Mouse (Mus musculus) thymus, postnatal 14 days (tissue): Measurements from ENCODE around the gene Tep1.
A peak's percentile ranks its signal among the peaks of the same experiment; 100 is the strongest.

Source experiments
- DNase-seq: peaks from one replicate; pipeline ENCODE4 v3.0.0; 2021

The Tep1 gene

DNA sequence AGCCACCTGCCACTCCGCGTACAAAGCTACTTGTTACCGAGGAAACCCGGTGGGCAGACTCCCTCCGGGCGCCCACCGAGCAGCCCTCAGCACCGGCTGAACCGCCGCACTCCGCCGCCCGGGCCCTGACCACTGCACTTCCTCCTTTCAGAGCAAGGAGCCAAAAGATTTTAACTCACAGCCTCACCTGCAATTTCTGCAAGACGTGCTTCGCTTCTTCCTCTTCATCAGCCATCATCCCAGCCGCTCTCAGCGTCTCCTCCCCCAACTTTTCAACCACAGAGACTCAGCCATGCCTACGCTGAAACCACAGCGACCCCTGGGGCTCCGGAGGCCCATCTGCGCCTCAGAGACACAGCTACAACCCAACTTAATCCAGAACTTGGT, 85.1 kb downstream of the Tep1 start, which contains the start of gene Ttc5:
Ttc5 (minus strand) TSS at position 269 of the 387 bp plus-strand sequence.
- peak; percentile 92 for DNase-seq

GRCm38 (mm10) chr14:50784391-50785250, 85.7 kb downstream of the Tep1 start:
- DNase-seq = peak; percentile 35

DNA sequence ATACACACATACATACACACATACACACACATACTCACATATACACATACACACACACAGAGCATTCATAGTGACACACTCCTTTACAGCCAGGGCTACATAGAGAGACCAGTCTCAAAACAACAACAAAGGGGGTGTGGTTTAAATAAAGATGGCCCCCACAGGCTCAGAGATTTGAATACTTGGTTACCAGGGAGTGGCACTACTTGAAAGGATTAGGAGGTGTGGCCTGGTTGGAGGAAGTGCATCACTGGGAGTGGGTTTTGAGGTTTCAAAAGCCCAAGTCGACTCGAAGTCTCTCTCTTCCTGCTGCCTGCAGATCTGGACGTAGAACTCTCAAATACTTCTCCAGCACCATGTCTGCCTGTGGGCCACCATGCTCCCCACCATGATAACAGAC, 88.2 kb downstream of the Tep1 start:
- DNase-seq = no peak
